Mouse (Mus musculus): ENCODE measurements around the gene Agxt. TPM values are rescaled to one million over a fixed set of nuclear protein-coding genes. Genes with fewer than 3 reads are reported as not detected.

Gene Agxt
- polyA plus RNA-seq (2014; fragmentation: Illumina TruSeq; extraction: RNeasy Lipid Tissue Mini Kit (QIAGEN cat#74804); ENCODE audit: low read depth, low replicate concordance), result not detected

GRCm38 (mm10) chr1:93135036-93135526 lies at the start of gene Agxt:
Agxt (plus strand) TSS chr1:93135240.

GRCm38 (mm10) chr1:93101571-93102061 lies 33.4 kb upstream of the Agxt start, which contains the start of gene Kif1a:
Kif1a (minus strand) TSS chr1:93101951.

GRCm38 (mm10) chr1:93160501-93161133 lies 25.6 kb downstream of the Agxt start, which contains the start of gene 2310007B03Rik:
2310007B03Rik (minus strand) TSS chr1:93160948.

GRCm38 (mm10) chr1:93168295-93168775 lies 33.3 kb downstream of the Agxt start, which contains the start of gene Crocc2:
Crocc2 (plus strand) TSS chr1:93168725.

Other genes starting within 250 kb of the Agxt start
- gene Ankmy1, start 232.3 kb upstream of the Agxt start, polyA plus RNA-seq (2014; fragmentation: Illumina TruSeq; extraction: RNeasy Lipid Tissue Mini Kit (QIAGEN cat#74804); ENCODE audit: low read depth, low replicate concordance), result 3.0 TPM
- gene Dusp28, start 228.3 kb upstream of the Agxt start, polyA plus RNA-seq (2014; fragmentation: Illumina TruSeq; extraction: RNeasy Lipid Tissue Mini Kit (QIAGEN cat#74804); ENCODE audit: low read depth, low replicate concordance), result 38.3 TPM
- gene Rnpepl1, start 224.5 kb upstream of the Agxt start, polyA plus RNA-seq (2014; fragmentation: Illumina TruSeq; extraction: RNeasy Lipid Tissue Mini Kit (QIAGEN cat#74804); ENCODE audit: low read depth, low replicate concordance), result 72.2 TPM
- gene Capn10, start 200.9 kb upstream of the Agxt start, polyA plus RNA-seq (2014; fragmentation: Illumina TruSeq; extraction: RNeasy Lipid Tissue Mini Kit (QIAGEN cat#74804); ENCODE audit: low read depth, low replicate concordance), result 40.5 TPM
- gene Gpr35, start 184.4 kb upstream of the Agxt start, polyA plus RNA-seq (2014; fragmentation: Illumina TruSeq; extraction: RNeasy Lipid Tissue Mini Kit (QIAGEN cat#74804); ENCODE audit: low read depth, low replicate concordance), result 1.6 TPM
- not detected for gene Aqp12, start 128.9 kb upstream of the Agxt start, polyA plus RNA-seq (2014; fragmentation: Illumina TruSeq; extraction: RNeasy Lipid Tissue Mini Kit (QIAGEN cat#74804); ENCODE audit: low read depth, low replicate concordance)
- 1.4 TPM for gene Kif1a, start 33.3 kb upstream of the Agxt start, polyA plus RNA-seq (2014; fragmentation: Illumina TruSeq; extraction: RNeasy Lipid Tissue Mini Kit (QIAGEN cat#74804); ENCODE audit: low read depth, low replicate concordance)
- 0.97 TPM for gene 2310007B03Rik, start 25.7 kb downstream of the Agxt start, polyA plus RNA-seq (2014; fragmentation: Illumina TruSeq; extraction: RNeasy Lipid Tissue Mini Kit (QIAGEN cat#74804); ENCODE audit: low read depth, low replicate concordance)
- 1.3 TPM for gene Crocc2, start 33.5 kb downstream of the Agxt start, polyA plus RNA-seq (2014; fragmentation: Illumina TruSeq; extraction: RNeasy Lipid Tissue Mini Kit (QIAGEN cat#74804); ENCODE audit: low read depth, low replicate concordance)
- 9.9 TPM for gene Sned1, start 100.6 kb downstream of the Agxt start, polyA plus RNA-seq (2014; fragmentation: Illumina TruSeq; extraction: RNeasy Lipid Tissue Mini Kit (QIAGEN cat#74804); ENCODE audit: low read depth, low replicate concordance)
- gene Mterf4, start 170.7 kb downstream of the Agxt start, polyA plus RNA-seq (2014; fragmentation: Illumina TruSeq; extraction: RNeasy Lipid Tissue Mini Kit (QIAGEN cat#74804); ENCODE audit: low read depth, low replicate concordance), result 19.5 TPM
- gene Ppp1r7, start 207.6 kb downstream of the Agxt start, polyA plus RNA-seq (2014; fragmentation: Illumina TruSeq; extraction: RNeasy Lipid Tissue Mini Kit (QIAGEN cat#74804); ENCODE audit: low read depth, low replicate concordance), result 16.5 TPM
- 3.7 TPM for gene Pask, start 208.2 kb downstream of the Agxt start, polyA plus RNA-seq (2014; fragmentation: Illumina TruSeq; extraction: RNeasy Lipid Tissue Mini Kit (QIAGEN cat#74804); ENCODE audit: low read depth, low replicate concordance)
- 0.32 TPM for gene Ano7, start 238.7 kb downstream of the Agxt start, polyA plus RNA-seq (2014; fragmentation: Illumina TruSeq; extraction: RNeasy Lipid Tissue Mini Kit (QIAGEN cat#74804); ENCODE audit: low read depth, low replicate concordance)